In the genomic region with DNA sequence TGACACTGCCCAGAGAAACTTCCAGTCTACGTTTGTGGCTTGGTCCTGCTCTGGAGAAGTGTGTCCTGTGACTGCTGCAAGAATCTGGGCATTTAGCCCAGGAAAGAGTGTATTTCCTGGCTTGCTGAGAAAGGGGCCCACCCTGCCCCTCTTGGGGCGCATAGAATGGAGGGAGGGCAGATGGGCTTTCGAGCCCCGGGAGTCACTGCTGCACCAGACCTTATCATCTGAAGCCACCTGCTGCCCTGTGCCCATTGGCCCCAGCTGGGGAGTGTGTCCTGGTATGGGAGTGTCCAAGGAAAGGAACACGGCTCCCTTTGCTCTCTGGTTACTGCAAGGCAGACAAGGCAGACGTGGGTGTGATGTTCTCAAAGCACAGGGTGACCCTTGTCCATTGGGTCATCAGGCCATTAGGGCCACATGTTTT, we compare ENCODE assay signal across 8 mouse cellular contexts. TPM values are rescaled to one million over a fixed set of nuclear protein-coding genes. Genes with fewer than 3 reads are reported as not detected.
A peak's percentile ranks its signal among the peaks of the same experiment; 100 is the strongest.
DNase-seq lines count a peak whose midpoint lies in the region; ATAC-seq and TF ChIP-seq lines count a peak whose summit lies in the region.

No protein-coding gene starts in this region.

- intact Hi-C loops in heart, postnatal 14 days (cut with DNase I): no loop called here

- H3K36me3 ChIP-seq in liver, embryonic 11.5 days (ENCODE audit: control insufficient read depth, insufficient read depth, low read length): no peaks in the 10 kb centered on the region
- no peaks in the 10 kb centered on the region for H3K36me3 ChIP-seq in thymus, adult 2 months (ENCODE audit: control insufficient read depth, insufficient read depth, low read length)

- peaks cover 69% of the 10 kb centered on the region for H3K4me1 ChIP-seq in liver, embryonic 11.5 days (replicated peaks; ENCODE audit: control insufficient read depth, insufficient read depth, low read length)
- no peaks in the 10 kb centered on the region; the same call in 1 of the 2 replicates for H3K4me1 ChIP-seq in thymus, adult 2 months (replicated peaks; ENCODE audit: control insufficient read depth, insufficient read depth, low read length)

- peak overlapping the region; percentile 57 for H3K27ac ChIP-seq in liver, embryonic 11.5 days (ENCODE audit: low read depth, low read length)
- H3K27ac ChIP-seq in thymus, adult 2 months (ENCODE audit: control insufficient read depth, insufficient read depth, low read length): no peak overlapping the region

- H3K9me3 ChIP-seq in liver, embryonic 11.5 days (ENCODE audit: control insufficient read depth, low read length): no peaks in the 10 kb centered on the region

- no peak for TF ChIP-seq CTCF in brain, embryonic 14.5 days (IDR thresholded peaks at IDR 0.05; ENCODE audit: borderline replicate concordance, extremely low read depth, insufficient read depth, insufficient read length)
- no peak for TF ChIP-seq CTCF in thymus, adult 2 months (IDR thresholded peaks at IDR 0.05; ENCODE audit: borderline replicate concordance, control insufficient read depth, extremely low read depth, insufficient read depth, low read length, poor library complexity)

- H3K27me3 ChIP-seq in liver, embryonic 11.5 days (replicated peaks; ENCODE audit: control insufficient read depth, insufficient read depth, low read length): no peaks in the 10 kb centered on the region
- H3K27me3 ChIP-seq in thymus, adult 2 months (ENCODE audit: control insufficient read depth, insufficient read depth, low read length): no peaks in the 10 kb centered on the region

- peak; percentile 92 for ATAC-seq in liver, embryonic 11.5 days (replicated peaks; ENCODE audit: low FRiP score)
- no peak for ATAC-seq in frontal cortex, adult (ENCODE audit: low TSS enrichment)
- no peak for ATAC-seq in CD4-positive, CD25-positive, alpha-beta regulatory T cell, adult 4 months

- no peak for TF ChIP-seq POLR2A in brain, embryonic 14.5 days (IDR thresholded peaks at IDR 0.05; ENCODE audit: borderline replicate concordance, extremely low read depth, insufficient read depth, insufficient read length, poor library complexity, severe bottlenecking)
- TF ChIP-seq POLR2A in thymus, adult 2 months (IDR thresholded peaks at IDR 0.05; ENCODE audit: control insufficient read depth, extremely low read depth, insufficient read depth, low read length, poor library complexity): no peak

- H3K4me2 ChIP-seq in liver, embryonic 11.5 days: peak overlapping the region; percentile 50

- H3K4me3 ChIP-seq in liver, embryonic 11.5 days (ENCODE audit: low read depth, low read length): no peak overlapping the region; the same call in 1 of the 2 replicates
- H3K4me3 ChIP-seq in thymus, adult 2 months (ENCODE audit: control insufficient read depth, insufficient read depth, low read length): no peak overlapping the region

- peak overlapping the region; percentile 47; the same call in 1 of the 2 replicates for H3K9ac ChIP-seq in liver, embryonic 11.5 days (ENCODE audit: low read depth, low read length)

- WGBS in liver, embryonic 11.5 days: 9% methylated on average over 6 of the region's 6 CpGs
- 38% methylated on average over 6 of the region's 6 CpGs for WGBS in thymus, adult 2 months

- DNase-seq in 3134 (ENCODE audit: extremely low read depth, insufficient read length, low spot score): peak; percentile 54
- DNase-seq in brain, embryonic 14.5 days (ENCODE audit: low read depth): peak; percentile 75
- DNase-seq in heart, postnatal 14 days: peak; percentile 43 to 57
- peak; percentile 58 for DNase-seq in liver, embryonic 11.5 days (ENCODE audit: low spot score)
- DNase-seq in thymus, adult 2 months: no peak
- no peak for DNase-seq in ovary, postnatal 10 days (ENCODE audit: low spot score)

RNA-seq across cellular contexts. Expression of gene Nek6, which starts 19.5 kb away (rescaled TPM):
- 41.8 and 50.4 TPM in 2 replicates for polyA plus RNA-seq in brain, embryonic 14.5 days (2012; rRNA removed)
- 1 to 10 TPM; 7.9 to 9.1 TPM for total RNA-seq in heart, postnatal 14 days (2021)
- polyA plus RNA-seq in liver, embryonic 11.5 days (2014; fragmentation: Nextera tagmentation; extraction: Ambion mirVana): 64.9 and 66.2 TPM in 2 replicates
- 12.4 and 17.2 TPM in 2 replicates for polyA plus RNA-seq in thymus, adult 2 months (2012; rRNA removed)
- polyA plus RNA-seq in CD4-positive, CD25-positive, alpha-beta regulatory T cell, adult 4 months (2017; shearing (Covaris generic)): 1 to 10 TPM; 2.9 to 3.1 TPM

Comparison
In these comparisons a context has a peak if more than half of its experiments do, and no peak if none do; other contexts are left out.
1. DNase-seq: peak in 3134 (single experiment), brain, embryonic 14.5 days (single experiment), heart, postnatal 14 days (2 of 2) and liver, embryonic 11.5 days (single experiment); none in thymus, adult 2 months (single experiment) and ovary, postnatal 10 days (single experiment).